Mouse (Mus musculus) c-Kit-positive CD71-negative TER-119-negative erythroid progenitor cells, embryonic 14.5 days (primary cell): ENCODE data around the gene Tex2.

Experiments used
- DNase-seq: peaks from one replicate; pipeline ENCODE4 v3.0.0-alpha.2; 2013; ENCODE audit warnings: low read depth

Gene Tex2

DNA sequence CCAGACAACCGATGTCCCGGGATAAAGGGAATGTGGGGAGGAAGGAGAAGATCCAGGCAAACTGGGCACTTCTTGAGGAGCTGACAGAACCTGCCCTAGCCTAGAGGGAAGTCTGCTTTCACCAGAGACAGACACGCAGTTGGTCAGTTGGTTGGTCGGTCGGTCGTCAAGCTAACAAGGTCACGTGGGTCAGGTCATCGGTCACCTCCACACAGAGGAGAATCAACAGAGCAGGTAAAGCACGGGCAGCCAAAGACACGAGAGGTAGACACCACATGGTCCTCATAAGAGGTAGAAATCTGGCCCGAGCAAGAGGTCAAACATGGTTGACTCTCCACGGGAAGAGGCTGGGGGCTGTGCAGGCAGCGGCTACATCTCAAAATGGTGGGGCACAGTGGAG lies 70.2 kb downstream of the Tex2 start:
- DNase-seq, result no peak

DNA sequence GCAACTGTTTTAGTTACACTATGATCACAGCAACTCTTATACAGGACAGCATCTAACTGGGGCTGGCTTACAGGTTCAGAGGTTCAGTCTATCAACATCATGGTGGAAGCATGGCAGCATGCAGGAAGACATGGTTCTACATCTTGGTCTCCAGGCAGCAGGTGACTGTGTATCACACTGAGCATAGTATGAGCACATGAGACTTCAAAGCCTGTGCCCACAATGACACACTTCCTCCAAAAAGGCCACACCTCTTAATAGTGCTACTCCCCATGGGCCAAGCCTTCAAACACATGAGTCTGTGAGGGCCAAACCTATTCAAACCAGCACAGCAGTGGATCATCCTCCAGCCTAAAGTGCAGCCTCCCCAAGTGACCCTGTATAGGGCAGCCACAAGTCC lies 70.8 kb downstream of the Tex2 start:
- no peak for DNase-seq

DNA sequence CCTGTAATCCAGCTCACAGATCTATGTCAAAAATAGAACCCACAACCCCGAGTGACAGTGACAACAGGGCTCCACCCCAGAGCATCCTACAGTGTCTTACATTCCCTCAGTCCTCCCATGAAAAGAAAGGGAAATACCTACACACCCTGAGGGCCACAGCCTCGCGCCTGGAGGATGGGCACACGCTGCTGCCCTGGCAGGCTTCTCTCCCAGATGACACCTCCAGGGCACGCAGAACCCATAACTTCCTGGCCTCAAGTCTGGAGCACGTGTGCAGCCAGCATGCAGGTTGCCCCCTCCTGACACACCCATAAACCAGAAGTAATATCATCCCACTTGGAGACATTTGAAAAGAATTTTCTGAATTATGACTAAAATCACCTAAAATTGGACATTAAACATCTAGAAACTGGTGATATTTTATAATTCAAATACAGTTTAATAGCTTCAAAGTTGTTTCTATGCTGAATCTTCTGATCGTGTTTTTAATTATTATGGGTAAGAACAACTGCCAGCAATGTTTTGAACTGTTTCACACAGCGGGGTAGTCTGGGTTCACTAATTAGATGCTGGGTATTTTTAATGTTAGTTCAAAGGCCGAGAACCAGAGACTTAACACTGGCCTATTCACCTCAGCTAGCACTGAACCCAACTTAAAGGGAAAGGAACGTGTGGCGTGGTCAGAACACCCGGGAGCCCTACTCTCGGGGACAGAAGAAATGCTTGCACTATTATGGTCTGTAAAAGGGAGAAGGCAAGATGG lies 72.5 kb downstream of the Tex2 start:
- DNase-seq, result no peak

DNA sequence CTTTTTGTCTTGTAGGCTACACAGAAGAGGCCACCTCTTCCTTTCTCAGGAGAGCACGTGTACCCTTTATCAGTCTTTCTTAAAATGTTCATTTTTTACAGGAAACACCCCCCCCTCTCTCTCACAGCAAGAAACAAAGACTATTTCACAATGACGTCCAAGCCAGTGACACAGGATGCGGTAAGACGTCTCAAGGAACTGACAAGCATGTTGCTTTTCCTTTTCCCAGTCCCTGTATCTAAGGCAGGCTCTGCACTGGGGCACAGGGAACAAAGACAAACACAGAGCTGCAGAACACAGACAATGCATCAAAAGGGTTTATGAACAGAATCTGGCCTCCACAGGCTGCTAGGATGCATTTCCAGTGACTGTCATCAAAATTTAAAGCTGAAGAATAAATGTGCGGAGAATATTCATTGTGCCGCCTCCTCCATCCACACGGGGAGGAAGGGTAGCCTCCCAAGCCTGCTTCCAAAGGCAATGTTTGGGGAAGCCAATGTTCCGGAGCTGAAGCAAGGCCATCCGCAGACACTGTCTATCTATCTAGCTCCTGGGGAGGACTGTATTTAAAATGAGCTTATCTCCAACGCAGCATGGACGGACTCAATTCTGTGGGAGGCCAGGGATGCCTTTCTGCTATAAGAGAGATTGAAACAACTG lies 76.8 kb downstream of the Tex2 start:
- peak; percentile 50 for DNase-seq

DNA sequence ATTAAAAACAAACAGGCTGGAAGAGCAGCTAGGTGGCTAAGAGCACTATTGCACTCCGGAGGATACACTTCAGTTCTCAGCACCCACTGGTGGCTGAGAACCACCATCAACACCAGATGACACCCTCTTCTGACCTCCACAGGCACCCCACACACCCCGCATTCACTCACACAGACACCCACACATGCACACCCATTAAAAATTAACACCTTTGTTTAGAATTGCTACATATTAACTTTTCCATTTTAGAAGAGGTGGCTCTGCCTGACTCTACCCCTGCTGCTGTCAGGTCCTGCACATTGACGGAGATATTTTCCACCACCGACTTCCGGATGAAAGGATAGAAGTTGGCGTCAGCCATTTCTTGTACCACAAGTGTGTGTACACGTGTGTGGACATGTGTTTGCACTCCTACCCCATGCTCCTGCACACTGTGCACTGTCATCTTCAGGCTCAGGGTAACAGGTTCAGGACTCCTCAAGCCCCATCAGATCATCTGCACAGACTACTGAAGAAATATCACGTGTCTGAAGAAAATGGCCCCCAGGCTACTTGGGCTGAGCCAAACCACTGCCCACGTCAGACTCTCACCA lies 77.5 kb downstream of the Tex2 start:
- no peak for DNase-seq

DNA sequence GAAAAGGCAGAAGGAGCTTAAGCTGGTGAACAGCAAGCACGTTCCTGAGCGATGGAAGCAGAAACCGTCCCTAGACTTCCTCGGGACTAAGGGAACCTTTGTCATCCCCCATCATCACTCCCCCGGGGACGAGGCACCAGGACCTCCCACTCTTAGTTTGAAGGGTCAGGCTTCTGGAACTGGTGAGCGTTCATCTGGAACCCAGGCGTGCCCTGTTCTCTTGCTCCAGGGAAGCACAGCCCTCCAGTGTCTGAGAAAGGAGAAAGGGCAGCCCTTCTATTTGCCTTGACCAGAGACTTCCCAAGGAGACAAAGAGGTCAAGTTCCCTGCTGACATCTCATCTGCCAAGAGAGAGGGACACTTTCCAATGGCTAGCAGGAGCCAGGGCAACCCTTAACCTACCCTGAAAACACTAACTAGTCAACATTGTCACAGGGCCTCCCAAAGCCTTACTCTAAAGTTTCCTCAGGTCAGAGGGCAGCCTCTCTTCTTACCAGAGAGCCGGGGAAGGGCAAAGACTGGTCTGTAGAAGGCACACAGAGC lies 80.9 kb downstream of the Tex2 start:
- DNase-seq, result no peak

DNA sequence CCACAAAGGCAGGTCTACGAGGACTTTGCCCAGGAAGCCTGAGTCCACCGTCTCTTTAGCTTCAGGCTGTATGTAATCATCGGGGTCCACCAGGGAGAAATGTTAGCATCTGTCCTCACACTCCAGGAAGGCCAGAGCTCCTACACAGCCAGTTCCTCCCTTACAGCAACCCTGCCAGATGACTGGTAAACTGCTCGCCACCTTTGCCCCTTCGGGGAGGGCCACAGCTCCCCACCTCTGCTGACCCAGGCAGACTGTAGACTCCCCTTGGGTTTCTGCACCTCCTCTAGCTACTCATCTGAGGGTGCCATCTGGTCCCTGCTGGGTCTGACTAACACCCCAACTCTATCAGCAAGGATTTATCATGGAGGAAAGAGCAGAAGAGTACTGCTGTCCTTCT lies 83.4 kb downstream of the Tex2 start:
- no peak for DNase-seq

DNA sequence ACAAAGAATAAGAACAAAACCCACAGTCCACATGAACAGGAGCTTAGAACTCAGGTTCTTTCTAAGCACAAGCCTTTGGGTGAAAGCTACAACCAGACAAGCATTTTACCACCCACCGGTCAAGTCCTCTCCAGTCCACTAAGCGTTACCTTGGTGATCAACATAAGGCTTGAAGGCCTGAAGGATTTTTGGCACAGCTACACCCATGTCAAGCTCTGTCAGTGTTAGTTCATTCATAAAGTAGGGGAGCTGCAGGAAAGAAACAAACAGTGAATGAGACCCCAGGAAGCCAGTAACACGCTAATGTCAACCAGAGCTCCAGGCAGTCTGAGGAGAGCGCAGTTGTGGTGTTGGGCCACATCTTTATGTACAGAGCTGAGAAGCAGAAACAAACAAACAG lies 84.1 kb downstream of the Tex2 start:
- no peak for DNase-seq

DNA sequence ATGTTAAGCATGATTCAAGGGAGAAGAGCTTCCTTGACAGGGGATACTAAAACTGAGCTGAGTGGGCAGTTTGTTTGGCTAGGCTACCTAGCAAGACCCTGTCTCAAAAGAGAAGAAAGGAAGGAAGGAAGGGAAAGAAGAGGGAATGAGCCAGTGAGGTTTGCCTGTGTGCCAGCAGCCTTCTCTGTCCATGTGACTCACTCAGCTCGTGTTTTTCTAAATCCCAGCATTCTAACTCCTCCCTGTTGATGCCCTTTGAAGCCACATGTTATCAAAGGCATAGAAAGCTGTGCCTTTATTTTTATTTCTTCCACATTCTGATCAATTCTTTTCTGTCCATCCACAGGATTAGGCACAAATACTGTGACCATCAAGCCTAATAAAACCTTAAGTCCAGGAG lies 85.3 kb downstream of the Tex2 start:
- no peak for DNase-seq

DNA sequence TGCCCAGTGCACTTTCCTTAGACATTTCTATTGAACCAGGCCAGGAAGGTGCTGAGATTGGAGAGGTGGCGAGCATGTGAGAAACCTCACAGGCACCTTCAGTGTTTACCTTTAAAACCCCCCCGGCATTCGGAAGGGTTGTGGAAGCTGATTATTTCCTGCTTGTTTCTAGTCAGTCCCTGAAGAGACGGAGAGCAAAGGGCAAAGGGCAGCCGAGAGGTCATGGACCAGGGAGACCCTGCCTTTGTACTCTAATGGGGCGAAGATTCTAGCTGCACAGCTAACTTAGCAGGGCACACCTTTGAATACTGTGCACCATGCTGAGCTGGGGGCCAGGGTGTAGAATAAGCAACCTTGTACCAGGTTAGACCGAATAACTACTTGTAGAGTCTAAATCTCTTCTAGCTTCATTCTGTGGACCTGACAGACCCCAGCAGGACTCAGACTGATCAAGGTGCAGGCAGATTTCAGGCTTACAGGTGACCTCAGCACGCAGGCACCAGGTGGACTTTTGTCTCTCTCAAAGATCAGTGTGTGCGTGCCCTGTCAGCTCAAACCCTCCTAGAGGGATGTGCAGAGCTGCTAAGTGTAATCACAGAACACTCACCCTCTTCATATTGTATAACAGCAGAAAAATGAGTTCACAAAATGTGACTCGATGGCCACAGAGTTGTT lies 85.9 kb downstream of the Tex2 start:
- no peak for DNase-seq

DNA sequence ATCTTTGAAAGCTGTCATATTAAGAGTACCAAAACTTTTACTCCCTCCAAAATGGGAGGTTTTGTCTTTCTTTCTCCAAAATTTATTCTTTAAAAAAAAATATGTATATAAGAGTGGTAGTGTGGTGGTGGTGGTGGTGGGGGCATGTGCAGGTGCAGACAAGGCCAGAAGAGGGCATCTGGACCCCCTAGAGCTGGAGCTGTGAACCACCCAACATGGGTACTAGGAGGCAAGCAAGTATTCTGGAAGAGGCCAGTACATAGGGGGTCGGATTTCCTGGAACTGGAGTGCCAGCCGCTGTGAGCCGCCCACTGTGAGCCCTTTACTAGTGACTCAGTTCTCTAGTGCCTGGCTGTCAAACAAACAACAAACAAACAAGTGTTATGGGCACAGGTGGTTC lies 90.7 kb downstream of the Tex2 start:
- DNase-seq, result no peak

DNA sequence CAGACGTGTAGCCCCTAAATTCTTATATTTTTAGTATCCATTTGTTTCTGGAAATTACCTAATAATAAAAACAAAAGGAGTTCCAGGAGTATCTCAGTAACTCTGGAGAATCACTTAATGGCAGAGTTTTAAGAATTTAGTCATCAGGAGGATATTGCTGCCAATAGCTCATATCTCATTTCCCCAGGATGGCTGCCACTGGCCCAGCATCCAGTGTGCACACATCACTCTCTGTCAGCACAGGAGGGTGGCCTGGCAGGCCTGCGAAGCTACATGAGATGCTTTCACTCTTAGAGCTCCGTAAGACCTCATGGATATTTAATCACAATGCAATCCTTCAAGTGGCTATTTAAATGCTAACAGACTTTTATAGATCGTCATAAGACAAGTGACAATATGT lies 91.6 kb downstream of the Tex2 start:
- DNase-seq, result no peak

DNA sequence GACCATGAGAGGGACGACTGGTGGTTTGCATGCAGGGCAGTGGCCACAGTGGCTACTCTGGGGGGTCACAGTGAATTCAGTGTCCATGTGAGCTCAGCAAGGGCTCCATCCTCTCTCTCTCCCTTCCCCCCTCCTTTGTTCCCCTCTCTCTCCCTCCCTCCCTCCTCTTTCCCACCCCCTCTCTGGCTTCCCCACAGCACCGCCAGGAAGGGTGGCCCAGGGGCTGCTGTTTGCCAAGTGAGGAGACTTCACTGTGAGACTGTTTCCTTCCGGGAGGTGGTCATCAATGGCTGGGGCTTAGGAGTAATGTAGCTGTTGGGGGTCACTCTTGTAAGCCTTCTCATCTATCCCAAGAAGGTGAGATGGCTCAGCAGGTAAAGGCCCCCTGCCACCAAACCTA lies 92.8 kb downstream of the Tex2 start:
- DNase-seq, result no peak

DNA sequence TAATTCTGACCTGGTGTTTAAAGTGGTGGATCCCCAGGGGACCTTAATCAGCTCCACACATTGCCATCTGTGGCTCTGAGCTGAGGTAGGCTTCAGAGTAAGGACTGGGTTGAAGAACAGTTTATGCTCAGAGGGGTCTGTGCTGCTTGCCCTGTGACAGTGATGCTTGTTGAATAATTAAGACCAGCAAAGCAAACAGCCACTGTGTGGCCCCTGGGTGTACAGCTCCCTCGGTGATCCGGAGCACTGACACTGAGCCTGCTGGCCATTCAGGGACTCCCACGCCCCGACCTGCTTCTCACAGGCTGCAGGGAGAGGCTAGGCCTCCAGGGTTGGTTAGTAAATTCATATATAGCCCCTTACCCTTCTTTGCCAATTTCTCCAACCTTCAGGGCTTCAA lies 93.7 kb downstream of the Tex2 start:
- DNase-seq, result no peak

DNA sequence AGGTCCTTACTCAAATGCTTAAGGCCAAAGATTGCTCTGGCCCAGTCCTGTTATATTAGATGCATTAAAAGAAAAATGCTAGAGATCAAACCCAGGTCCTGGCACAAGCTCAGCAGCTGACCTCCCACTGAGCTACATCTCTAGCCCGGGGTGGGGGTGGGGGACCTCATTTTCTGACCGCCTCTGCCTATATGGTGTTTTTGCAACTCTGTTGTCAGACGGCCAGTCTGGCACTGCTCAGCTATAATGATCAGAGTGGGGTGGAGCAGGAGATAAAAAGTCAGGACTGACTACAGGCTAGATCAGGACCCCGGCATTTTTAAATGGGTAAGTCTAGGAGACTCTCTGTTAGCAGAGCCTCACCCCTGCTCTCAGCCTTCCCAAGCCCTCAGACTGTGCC lies 94.8 kb downstream of the Tex2 start:
- no peak for DNase-seq

DNA sequence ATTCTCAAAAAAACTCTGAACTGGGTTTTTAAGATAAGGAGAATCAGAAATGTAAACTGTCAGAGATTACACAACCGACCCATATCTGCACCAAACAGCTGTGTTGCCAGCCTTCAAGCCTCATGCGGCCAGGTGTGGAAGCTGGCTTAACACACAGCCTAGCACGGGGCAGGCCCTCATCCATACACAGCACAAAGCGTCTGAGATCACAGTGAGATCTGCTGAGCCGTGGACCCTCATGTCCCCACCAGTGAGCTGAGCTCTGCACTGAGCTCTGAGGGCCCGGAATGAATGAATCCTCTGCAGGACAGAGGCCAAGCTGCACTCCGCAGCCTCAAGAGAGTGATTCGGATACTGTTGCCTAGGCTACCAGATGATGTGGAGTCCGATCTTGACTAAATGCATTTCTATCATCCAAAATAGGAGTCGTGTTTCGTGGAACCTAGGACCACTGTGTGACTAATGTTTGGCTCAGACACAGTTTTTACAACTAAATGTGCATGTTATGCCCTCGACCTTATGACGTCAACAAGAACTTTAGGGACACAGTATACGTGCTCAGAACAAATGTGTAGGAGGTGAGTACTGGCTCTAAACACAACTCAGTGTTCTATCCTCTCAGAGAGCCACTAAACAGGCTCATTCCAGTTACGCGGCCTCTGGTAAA lies 98.0 kb downstream of the Tex2 start:
- DNase-seq, result no peak

DNA sequence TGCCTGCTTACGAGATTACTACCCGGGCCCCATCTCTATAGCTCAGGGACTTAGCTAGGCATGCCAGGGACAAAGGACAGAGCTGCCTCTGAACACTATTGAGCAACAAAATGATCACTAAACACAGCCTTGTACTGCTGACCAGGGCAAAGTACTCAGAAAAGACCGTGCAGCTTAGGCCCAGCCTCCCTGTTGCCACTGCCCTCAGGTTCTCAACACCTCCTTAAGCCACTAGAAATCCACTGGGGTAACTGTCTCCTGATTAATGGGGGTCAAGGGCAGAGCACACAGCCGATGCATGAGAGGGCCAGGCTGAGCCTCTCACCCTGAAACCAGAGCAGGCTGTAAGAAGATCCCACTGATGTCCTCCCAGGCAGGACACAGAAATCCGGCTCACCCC lies 98.8 kb downstream of the Tex2 start:
- no peak for DNase-seq

DNA sequence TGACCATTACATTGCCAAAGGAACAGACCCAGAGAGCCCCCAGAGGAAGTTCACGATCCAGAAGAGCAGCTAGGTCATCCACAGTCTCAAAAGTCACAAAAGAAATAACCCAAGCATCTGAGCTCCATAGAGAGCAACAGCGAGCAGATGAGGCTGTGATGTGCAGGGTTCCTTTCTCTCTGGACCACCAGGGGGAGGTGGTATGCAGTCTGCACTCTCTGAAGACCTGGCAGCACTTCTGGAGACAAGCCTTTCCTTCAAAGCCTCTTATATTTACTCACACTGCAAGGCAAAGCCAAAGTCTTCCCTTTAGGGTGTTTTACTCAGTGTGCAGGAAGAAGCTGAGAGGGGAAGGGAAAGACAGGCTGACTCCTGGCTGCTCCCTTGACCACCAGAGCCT lies 100.1 kb downstream of the Tex2 start:
- no peak for DNase-seq

DNA sequence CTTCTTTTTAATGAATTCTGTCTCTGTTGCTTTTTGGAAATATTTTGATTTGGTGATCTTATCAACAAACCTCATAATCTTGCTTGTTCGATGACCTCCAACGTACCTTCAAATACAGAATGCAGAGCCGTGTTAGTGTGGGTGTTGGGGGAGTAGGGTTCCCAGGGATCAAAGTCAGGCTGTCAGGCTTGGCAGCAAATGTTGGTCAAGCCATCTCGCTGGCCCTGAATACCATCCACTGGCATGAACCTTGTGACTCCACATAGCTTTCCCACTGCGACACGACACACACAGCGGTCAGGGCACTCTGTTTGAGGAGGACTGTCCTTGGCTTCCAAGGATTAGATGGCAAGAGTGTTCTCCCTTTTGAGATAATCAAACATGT lies 101.2 kb downstream of the Tex2 start:
- no peak for DNase-seq

DNA sequence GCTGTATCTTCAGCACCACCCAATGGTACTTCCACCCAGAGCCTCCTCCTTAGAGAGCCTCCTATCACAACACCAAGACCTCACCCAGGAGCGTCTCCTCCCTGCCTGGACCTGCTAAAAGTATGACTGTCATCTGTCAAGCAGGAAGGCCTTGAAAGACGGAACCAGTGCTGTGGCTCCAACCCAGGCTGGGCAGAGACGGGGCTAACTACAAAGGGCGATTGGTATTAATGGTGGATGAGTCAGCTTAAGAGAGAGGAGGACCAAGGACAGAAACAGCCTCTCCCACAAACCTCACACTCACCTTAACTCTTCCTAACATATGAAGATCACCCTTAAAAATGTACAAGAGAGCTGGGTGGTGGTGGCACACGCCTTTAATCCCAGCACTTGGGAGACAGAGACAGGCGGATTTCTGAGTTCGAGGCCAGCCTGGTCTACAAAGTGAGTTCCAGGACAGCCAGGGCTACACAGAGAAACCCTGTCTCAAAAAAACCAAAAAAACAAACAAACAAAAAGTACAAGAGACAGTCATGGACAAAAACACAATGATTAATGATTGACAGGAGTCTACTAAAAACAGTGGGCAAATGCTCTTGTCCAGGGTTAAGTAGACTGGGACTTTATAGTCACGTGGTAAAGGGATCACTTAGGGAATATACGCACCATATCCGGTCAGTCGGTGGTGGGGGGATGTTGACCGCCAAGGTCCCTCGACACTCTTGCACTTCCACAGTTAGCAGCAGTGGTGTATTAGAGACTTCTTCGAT lies 101.8 kb downstream of the Tex2 start:
- DNase-seq, result no peak

DNA sequence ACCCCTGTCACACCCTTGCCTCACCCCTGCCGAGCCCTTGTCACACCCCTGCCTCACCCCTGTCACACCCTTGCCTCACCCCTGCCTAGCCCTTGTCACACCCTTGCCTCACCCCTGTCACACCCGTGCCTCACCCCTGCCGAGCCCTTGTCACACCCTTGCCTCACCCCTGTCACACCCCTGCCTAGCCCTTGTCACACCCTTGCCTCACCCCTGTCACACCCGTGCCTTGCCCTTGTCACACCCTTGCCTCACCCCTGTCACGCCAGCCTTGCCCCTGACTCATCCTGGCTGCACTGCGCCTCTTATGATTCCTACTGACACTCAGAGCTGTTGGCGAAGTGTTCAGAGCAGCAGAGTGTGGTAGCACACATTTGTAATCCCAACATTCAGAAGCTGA lies 105.6 kb downstream of the Tex2 start:
- DNase-seq, result no peak

DNA sequence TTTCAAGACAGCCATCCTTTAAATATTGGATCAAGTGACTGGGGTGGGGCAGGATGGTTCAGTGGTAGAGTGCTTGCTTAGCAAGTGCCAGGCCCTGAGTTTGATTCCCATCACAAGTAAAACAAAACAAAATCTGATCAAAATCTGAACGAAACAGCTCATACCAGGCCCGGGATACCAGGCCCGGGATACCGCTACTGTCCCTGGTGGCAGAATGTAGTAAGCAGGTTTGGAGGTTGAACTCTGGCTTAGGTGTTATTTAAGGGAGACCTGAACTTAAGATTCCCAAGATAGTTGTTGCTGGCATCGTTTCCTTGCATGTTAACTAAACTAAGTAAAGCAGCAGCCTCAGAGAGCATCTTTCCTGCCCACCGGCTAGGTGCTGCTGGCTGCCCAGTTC lies 107.0 kb downstream of the Tex2 start:
- DNase-seq, result no peak
